In the genomic region with DNA sequence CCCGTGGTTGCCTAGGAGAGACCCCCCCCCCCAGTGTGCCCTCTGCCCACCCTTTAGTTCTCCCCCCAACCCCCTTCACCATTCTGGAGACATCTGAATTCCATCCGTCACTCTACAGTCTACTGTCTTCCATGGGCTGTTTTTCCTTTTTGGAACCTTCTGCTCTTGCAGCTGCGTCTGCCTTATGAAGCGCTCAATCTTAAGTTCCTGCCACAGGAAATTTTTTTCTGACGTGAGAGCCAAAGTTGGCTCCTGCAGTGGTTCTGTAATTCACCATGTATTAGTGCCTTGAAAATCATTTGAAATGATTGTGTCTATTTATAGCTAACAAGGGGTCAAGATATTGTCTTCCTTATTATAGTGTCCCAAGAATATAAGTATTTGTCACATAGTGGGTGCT, we compare ENCODE assay signal across 8 mouse cellular contexts. TPM values are rescaled to one million over a fixed set of nuclear protein-coding genes. Genes with fewer than 3 reads are reported as not detected.
DNase-seq lines count a peak whose midpoint lies in the region; ATAC-seq and TF ChIP-seq lines count a peak whose summit lies in the region.

No protein-coding gene starts in this region.

- TF ChIP-seq POLR2A in bone marrow macrophage, adult 2 months (IDR thresholded peaks at IDR 0.05; ENCODE audit: borderline replicate concordance, low read depth, low read length), result no peak

- H3K9me3 ChIP-seq in heart, embryonic 11.5 days (replicated peaks; ENCODE audit: control insufficient read depth, low read length), result no peaks in the 10 kb centered on the region
- H3K9me3 ChIP-seq in hindbrain, embryonic 14.5 days (ENCODE audit: control insufficient read depth, low read length), result no peaks in the 10 kb centered on the region
- H3K9me3 ChIP-seq in midbrain, embryonic 10.5 days (replicated peaks), result no peaks in the 10 kb centered on the region

- TF ChIP-seq CTCF in bone marrow macrophage, adult 2 months (IDR thresholded peaks at IDR 0.05; ENCODE audit: low read depth, low read length), result no peak

- peak overlapping the region; percentile 61 for H3K4me3 ChIP-seq in heart, embryonic 11.5 days (ENCODE audit: low read depth, low read length)
- H3K4me3 ChIP-seq in bone marrow macrophage, adult 2 months (ENCODE audit: insufficient read depth, low read length), result peak overlapping the region; percentile 79
- H3K4me3 ChIP-seq in hindbrain, embryonic 14.5 days (replicated peaks; ENCODE audit: low read length), result peak overlapping the region; percentile 56
- peak overlapping the region; percentile 68 for H3K4me3 ChIP-seq in midbrain, embryonic 10.5 days

- DNase-seq in heart, postnatal 4 days, result no peak
- DNase-seq in hindbrain, embryonic 14.5 days (ENCODE audit: low spot score), result no peak
- DNase-seq in midbrain, embryonic 10.5 days (ENCODE audit: low spot score), result no peak
- DNase-seq in adrenal gland, adult 2 months, result no peak
- no peak for DNase-seq in adrenal gland, postnatal 14 days

- no peak overlapping the region for H3K27ac ChIP-seq in heart, embryonic 11.5 days (ENCODE audit: low read depth, low read length)
- peak overlapping the region; percentile 95 for H3K27ac ChIP-seq in bone marrow macrophage, adult 2 months (ENCODE audit: insufficient read depth, low read depth, low read length)
- H3K27ac ChIP-seq in hindbrain, embryonic 14.5 days, result no peak overlapping the region
- peak overlapping the region; percentile 89 for H3K27ac ChIP-seq in midbrain, embryonic 10.5 days (replicated peaks)

- peak overlapping the region; percentile 84; the same call in 1 of the 2 replicates for H3K9ac ChIP-seq in heart, embryonic 11.5 days (ENCODE audit: low read depth, low read length)
- H3K9ac ChIP-seq in hindbrain, embryonic 14.5 days, result peak overlapping the region; percentile 85

- peaks cover 5% of the 10 kb centered on the region for H3K27me3 ChIP-seq in heart, embryonic 11.5 days (ENCODE audit: control insufficient read depth, insufficient read depth, low read length)
- no peaks in the 10 kb centered on the region for H3K27me3 ChIP-seq in hindbrain, embryonic 14.5 days (ENCODE audit: control insufficient read depth, insufficient read depth, low read length)
- H3K27me3 ChIP-seq in midbrain, embryonic 10.5 days (ENCODE audit: low read depth, poor library complexity, severe bottlenecking), result peaks cover 4% of the 10 kb centered on the region; the same call in 1 of the 2 replicates

- H3K4me1 ChIP-seq in heart, embryonic 11.5 days (ENCODE audit: control insufficient read depth, insufficient read depth, low read length), result peaks cover 14% of the 10 kb centered on the region
- H3K4me1 ChIP-seq in bone marrow macrophage, adult 2 months (ENCODE audit: control insufficient read depth, insufficient read depth, low read length), result peaks cover 18% of the 10 kb centered on the region
- peaks cover 9% of the 10 kb centered on the region for H3K4me1 ChIP-seq in hindbrain, embryonic 14.5 days (replicated peaks; ENCODE audit: control insufficient read depth, insufficient read depth, low read length)
- H3K4me1 ChIP-seq in midbrain, embryonic 10.5 days, result peaks cover 29% of the 10 kb centered on the region

- WGBS in heart, embryonic 11.5 days (ENCODE audit: insufficient replicate concordance), result 74% methylated on average over 5 of the region's 5 CpGs
- WGBS in hindbrain, embryonic 14.5 days, result 69% methylated on average over 5 of the region's 5 CpGs
- 89% methylated on average over 5 of the region's 5 CpGs for WGBS in midbrain, embryonic 10.5 days

- H3K4me2 ChIP-seq in heart, embryonic 11.5 days, result peak overlapping the region; percentile 92
- H3K4me2 ChIP-seq in hindbrain, embryonic 14.5 days (replicated peaks), result peak overlapping the region; percentile 96

- no peak for ATAC-seq in heart, embryonic 11.5 days (replicated peaks; ENCODE audit: insufficient number of reproducible peaks, low FRiP score, low TSS enrichment)
- no peak for ATAC-seq in hindbrain, embryonic 14.5 days (ENCODE audit: low FRiP score)
- no peak for ATAC-seq in monocyte, adult 5-6 weeks (replicated peaks; ENCODE audit: insufficient number of reproducible peaks, low FRiP score, low TSS enrichment, poor library complexity, severe bottlenecking)

- H3K36me3 ChIP-seq in heart, embryonic 11.5 days (ENCODE audit: control insufficient read depth, insufficient read depth, low read length), result peaks cover 9% of the 10 kb centered on the region
- peaks cover 30% of the 10 kb centered on the region for H3K36me3 ChIP-seq in hindbrain, embryonic 14.5 days (replicated peaks; ENCODE audit: control insufficient read depth, insufficient read depth)
- peaks cover 36% of the 10 kb centered on the region for H3K36me3 ChIP-seq in midbrain, embryonic 10.5 days

RNA-seq across cellular contexts. Expression of a gene that starts 6.3 kb away (rescaled TPM):
- 30.1 and 43.2 TPM in 2 replicates for polyA plus RNA-seq in heart, embryonic 11.5 days (2014; fragmentation: Nextera tagmentation; extraction: Ambion mirVana)
- 10 to 100 TPM; 57.5 to 58.5 TPM for total RNA-seq in heart, postnatal 4 days (2021)
- polyA plus RNA-seq in bone marrow macrophage, adult 2 months (2012; ENCODE audit: insufficient read depth, insufficient read length, missing spikeins), result 27.5 and 33.3 TPM in 2 replicates
- 44.7 and 47.7 TPM in 2 replicates for polyA plus RNA-seq in hindbrain, embryonic 14.5 days (2014; fragmentation: Nextera tagmentation; extraction: Ambion mirVana)
- 24.6 and 29.4 TPM in 2 replicates for polyA plus RNA-seq in midbrain, embryonic 10.5 days (2016; fragmentation: Nextera tagmentation; extraction: Ambion mirVana)
- 10 to 100 TPM; 55.9 to 66.2 TPM for total RNA-seq in adrenal gland, adult 2 months (2021)
- polyA plus RNA-seq in adrenal gland, adult 2 months (2012; rRNA removed), result 164 and 195 TPM in 2 replicates
- total RNA-seq in monocyte, adult 5-6 weeks (2017), result 8.6 to 12.3 TPM (median 10.3 TPM) in 3 replicates
- 92.4 and 108 TPM in 2 replicates for total RNA-seq in adrenal gland, postnatal 14 days (2021)

RNA-seq across cellular contexts. Expression of a gene that starts 7.8 kb away (rescaled TPM):
- polyA plus RNA-seq in heart, embryonic 11.5 days (2014; fragmentation: Nextera tagmentation; extraction: Ambion mirVana), result 654 and 701 TPM in 2 replicates
- total RNA-seq in heart, postnatal 4 days (2021), result 1,000 to 10,000 TPM; 1,097 to 1,179 TPM
- polyA plus RNA-seq in bone marrow macrophage, adult 2 months (2012; ENCODE audit: insufficient read depth, insufficient read length, missing spikeins), result 1,369 and 1,530 TPM in 2 replicates
- polyA plus RNA-seq in hindbrain, embryonic 14.5 days (2014; fragmentation: Nextera tagmentation; extraction: Ambion mirVana), result 580 and 749 TPM in 2 replicates
- polyA plus RNA-seq in midbrain, embryonic 10.5 days (2016; fragmentation: Nextera tagmentation; extraction: Ambion mirVana), result 699 and 827 TPM in 2 replicates
- total RNA-seq in adrenal gland, adult 2 months (2021), result 1,000 to 10,000 TPM; 1,533 to 1,560 TPM
- 387 and 446 TPM in 2 replicates for polyA plus RNA-seq in adrenal gland, adult 2 months (2012; rRNA removed)
- 887 to 1,482 TPM (median 1,008 TPM) in 3 replicates for total RNA-seq in monocyte, adult 5-6 weeks (2017)
- 1,257 and 1,514 TPM in 2 replicates for total RNA-seq in adrenal gland, postnatal 14 days (2021)

RNA-seq across cellular contexts. Expression of a gene that starts 7.8 kb away (rescaled TPM):
- polyA plus RNA-seq in heart, embryonic 11.5 days (2014; fragmentation: Nextera tagmentation; extraction: Ambion mirVana), result 457 and 481 TPM in 2 replicates
- 100 to 1,000 TPM; 423 to 447 TPM for total RNA-seq in heart, postnatal 4 days (2021)
- polyA plus RNA-seq in bone marrow macrophage, adult 2 months (2012; ENCODE audit: insufficient read depth, insufficient read length, missing spikeins), result 197 and 199 TPM in 2 replicates
- 487 and 568 TPM in 2 replicates for polyA plus RNA-seq in hindbrain, embryonic 14.5 days (2014; fragmentation: Nextera tagmentation; extraction: Ambion mirVana)
- polyA plus RNA-seq in midbrain, embryonic 10.5 days (2016; fragmentation: Nextera tagmentation; extraction: Ambion mirVana), result 496 and 518 TPM in 2 replicates
- total RNA-seq in adrenal gland, adult 2 months (2021), result 100 to 1,000 TPM; 507 to 539 TPM
- 556 and 578 TPM in 2 replicates for polyA plus RNA-seq in adrenal gland, adult 2 months (2012; rRNA removed)
- 107 to 131 TPM (median 117 TPM) in 3 replicates for total RNA-seq in monocyte, adult 5-6 weeks (2017)
- 505 and 552 TPM in 2 replicates for total RNA-seq in adrenal gland, postnatal 14 days (2021)

RNA-seq across cellular contexts. Expression of a gene that starts 26.3 kb away (rescaled TPM):
- polyA plus RNA-seq in heart, embryonic 11.5 days (2014; fragmentation: Nextera tagmentation; extraction: Ambion mirVana), result 60.8 and 63.9 TPM in 2 replicates
- total RNA-seq in heart, postnatal 4 days (2021), result 10 to 100 TPM; 16.8 to 21.4 TPM
- 4.4 TPM in 2 replicates for polyA plus RNA-seq in bone marrow macrophage, adult 2 months (2012; ENCODE audit: insufficient read depth, insufficient read length, missing spikeins)
- polyA plus RNA-seq in hindbrain, embryonic 14.5 days (2014; fragmentation: Nextera tagmentation; extraction: Ambion mirVana), result 57.5 and 59.6 TPM in 2 replicates
- 82.0 and 82.4 TPM in 2 replicates for polyA plus RNA-seq in midbrain, embryonic 10.5 days (2016; fragmentation: Nextera tagmentation; extraction: Ambion mirVana)
- total RNA-seq in adrenal gland, adult 2 months (2021), result 10 to 100 TPM; 34.2 to 42.8 TPM
- 85.2 and 99.1 TPM in 2 replicates for polyA plus RNA-seq in adrenal gland, adult 2 months (2012; rRNA removed)
- 1.1 to 1.5 TPM in 2 of 3 replicates, not detected in the other for total RNA-seq in monocyte, adult 5-6 weeks (2017)
- 31.5 and 36.5 TPM in 2 replicates for total RNA-seq in adrenal gland, postnatal 14 days (2021)

RNA-seq across cellular contexts. Expression of a gene that starts 35.0 kb away (rescaled TPM):
- 7.6 and 10.5 TPM in 2 replicates for polyA plus RNA-seq in heart, embryonic 11.5 days (2014; fragmentation: Nextera tagmentation; extraction: Ambion mirVana)
- 10 to 100 TPM; 29.1 to 35.0 TPM for total RNA-seq in heart, postnatal 4 days (2021)
- polyA plus RNA-seq in bone marrow macrophage, adult 2 months (2012; ENCODE audit: insufficient read depth, insufficient read length, missing spikeins), result 8.4 and 11.0 TPM in 2 replicates
- polyA plus RNA-seq in hindbrain, embryonic 14.5 days (2014; fragmentation: Nextera tagmentation; extraction: Ambion mirVana), result 19.1 and 25.1 TPM in 2 replicates
- polyA plus RNA-seq in midbrain, embryonic 10.5 days (2016; fragmentation: Nextera tagmentation; extraction: Ambion mirVana), result 17.7 and 20.7 TPM in 2 replicates
- 100 to 1,000 TPM in 1 of 2 experiments, 10 to 100 TPM in 1; 44.5 to 100 TPM for total RNA-seq in adrenal gland, adult 2 months (2021)
- polyA plus RNA-seq in adrenal gland, adult 2 months (2012; rRNA removed), result 131 and 261 TPM in 2 replicates
- 0.29 to 1.2 TPM in 2 of 3 replicates, not detected in the other for total RNA-seq in monocyte, adult 5-6 weeks (2017)
- 121 and 189 TPM in 2 replicates for total RNA-seq in adrenal gland, postnatal 14 days (2021)

Comparison
In these comparisons a context has a peak if more than half of its experiments do, and no peak if none do; other contexts are left out.
1. H3K27ac ChIP-seq: peak in bone marrow macrophage, adult 2 months (single experiment) and midbrain, embryonic 10.5 days (single experiment); none in heart, embryonic 11.5 days (single experiment) and hindbrain, embryonic 14.5 days (single experiment).
2. Peak in every context shown above with its lines, with median percentiles within 50 percentile points of each other: H3K4me3 ChIP-seq.